29 mouse cellular contexts compared by ENCODE assay signal in the genomic region with DNA sequence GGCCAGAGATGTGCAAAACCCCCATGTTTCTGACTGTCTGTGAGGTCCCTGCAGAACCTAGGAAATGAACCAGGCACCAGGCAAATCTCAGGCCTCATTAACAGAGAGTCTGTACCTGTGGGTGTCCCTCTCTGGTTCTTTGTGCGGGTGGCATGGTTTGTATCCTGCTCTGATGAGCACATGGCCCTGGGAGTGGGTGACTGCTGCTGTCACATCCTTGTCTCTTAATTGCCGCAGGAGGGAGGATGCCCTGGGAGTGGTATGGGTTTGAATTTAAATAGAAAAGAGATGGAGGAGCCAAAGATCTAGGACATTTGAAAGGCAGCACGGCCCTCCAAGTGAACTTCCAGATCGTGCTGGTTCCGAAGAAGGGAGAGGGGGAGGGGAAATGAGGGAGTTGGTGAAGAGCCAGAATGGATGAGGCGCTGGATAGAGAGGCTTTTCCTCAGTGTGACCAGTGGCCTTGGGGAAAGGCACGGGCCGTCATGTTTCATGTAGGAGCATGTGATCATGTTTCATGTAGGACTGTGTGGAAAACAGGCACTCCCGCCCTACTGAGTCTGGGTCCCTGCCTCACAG. TPM values are rescaled to one million over a fixed set of nuclear protein-coding genes. Genes with fewer than 3 reads are reported as not detected.
A peak's percentile ranks its signal among the peaks of the same experiment; 100 is the strongest.
DNase-seq lines count a peak whose midpoint lies in the region; ATAC-seq and TF ChIP-seq lines count a peak whose summit lies in the region.
"Had no signal": no experiment of that assay in that cellular context is flagged by ENCODE, and none has a peak within 500 bp of the region (broad histone marks: within the 10 kb centered on the region; RNA-seq: fewer than 3 reads in every experiment).

No protein-coding gene starts in this region.

- H3K4me2 ChIP-seq in kidney, embryonic 14.5 days (replicated peaks; ENCODE audit: low read depth, low read length), result no peak overlapping the region
- H3K4me2 ChIP-seq in forebrain, embryonic 13.5 days, result no peak overlapping the region
- H3K4me2 ChIP-seq: stomach, embryonic 15.5 days had no signal

- no peak overlapping the region for H3K9ac ChIP-seq in kidney, embryonic 14.5 days (ENCODE audit: low read depth, low read length)
- no peak overlapping the region for H3K9ac ChIP-seq in ES-E14 (ENCODE audit: insufficient read depth, low read depth, low read length, poor library complexity, severe bottlenecking)
- H3K9ac ChIP-seq in forebrain, embryonic 13.5 days, result no peak overlapping the region
- H3K9ac ChIP-seq: stomach, embryonic 15.5 days had no signal

- H3K27me3 ChIP-seq in heart, embryonic 10.5 days (ENCODE audit: insufficient read depth, poor library complexity, severe bottlenecking), result peaks cover 20% of the 10 kb centered on the region
- H3K27me3 ChIP-seq in kidney, embryonic 14.5 days (ENCODE audit: control insufficient read depth, insufficient read depth, low read length), result no peaks in the 10 kb centered on the region
- no peaks in the 10 kb centered on the region for H3K27me3 ChIP-seq in forebrain, embryonic 13.5 days
- H3K27me3 ChIP-seq: stomach, embryonic 15.5 days had no signal

- no peak overlapping the region for H3K27ac ChIP-seq in heart, embryonic 10.5 days
- no peak overlapping the region for H3K27ac ChIP-seq in kidney, embryonic 14.5 days (ENCODE audit: low read depth, low read length)
- H3K27ac ChIP-seq in ES-E14 (ENCODE audit: insufficient read depth, low read depth, low read length, poor library complexity, severe bottlenecking), result no peak overlapping the region
- H3K27ac ChIP-seq in forebrain, embryonic 13.5 days, result no peak overlapping the region
- H3K27ac ChIP-seq: stomach, embryonic 15.5 days had no signal

- no peaks in the 10 kb centered on the region for H3K36me3 ChIP-seq in heart, embryonic 10.5 days
- no peaks in the 10 kb centered on the region for H3K36me3 ChIP-seq in kidney, embryonic 14.5 days (ENCODE audit: control insufficient read depth, insufficient read depth, low read length)
- no peaks in the 10 kb centered on the region for H3K36me3 ChIP-seq in ES-E14 (ENCODE audit: control insufficient read depth, insufficient read depth, low read length, poor library complexity, severe bottlenecking)
- no peaks in the 10 kb centered on the region for H3K36me3 ChIP-seq in forebrain, embryonic 13.5 days (ENCODE audit: poor library complexity, severe bottlenecking)
- H3K36me3 ChIP-seq: stomach, embryonic 15.5 days had no signal

- 62% methylated on average over 9 of the region's 9 CpGs for WGBS in heart, embryonic 10.5 days
- 35% methylated on average over 9 of the region's 9 CpGs for WGBS in kidney, embryonic 14.5 days
- WGBS in forebrain, embryonic 13.5 days, result 55% methylated on average over 9 of the region's 9 CpGs

- no peaks in the 10 kb centered on the region for H3K9me3 ChIP-seq in heart, embryonic 10.5 days
- no peaks in the 10 kb centered on the region for H3K9me3 ChIP-seq in kidney, embryonic 14.5 days (ENCODE audit: control insufficient read depth, low read length)
- H3K9me3 ChIP-seq in ES-E14 (ENCODE audit: control insufficient read depth, insufficient read depth, low read depth, low read length), result no peaks in the 10 kb centered on the region
- H3K9me3 ChIP-seq in forebrain, embryonic 13.5 days (replicated peaks), result no peaks in the 10 kb centered on the region
- H3K9me3 ChIP-seq: stomach, embryonic 15.5 days had no signal

- no peak for ATAC-seq in kidney, embryonic 14.5 days (ENCODE audit: low FRiP score, low TSS enrichment)
- ATAC-seq in forebrain, embryonic 13.5 days, result no peak
- ATAC-seq: hindbrain, embryonic 16.5 days; intestine, postnatal 0 days; lung, postnatal 0 days; Patski had no signal

- no peak overlapping the region for H3K4me3 ChIP-seq in heart, embryonic 10.5 days
- H3K4me3 ChIP-seq in kidney, embryonic 14.5 days (ENCODE audit: low read length), result no peak overlapping the region
- H3K4me3 ChIP-seq in ES-E14 (ENCODE audit: insufficient read depth in 1 of 2, low read depth in 1 of 2, low read length in 2 of 2, poor library complexity in 1 of 2, severe bottlenecking in 1 of 2), result no peak overlapping the region
- no peak overlapping the region for H3K4me3 ChIP-seq in forebrain, embryonic 13.5 days
- H3K4me3 ChIP-seq: stomach, embryonic 15.5 days had no signal

- in situ Hi-C loops in ES-E14 (cut with MboI; ENCODE audit: low sequenced_read_pairs in 2 of 2, unreplicated experiment in 2 of 2), result loop anchor here in 1 of 2 experiments (5.0 kb wide), 1 partner anchor 47 kb away; no protein-coding TSS in a partner anchor

- peak; percentile 57 for DNase-seq in heart, embryonic 10.5 days (ENCODE audit: low spot score)
- DNase-seq in heart, adult 9 months (ENCODE audit: low spot score in 2 of 2), result no peak
- peak; percentile 43 for DNase-seq in kidney, postnatal 14 days
- peak; percentile 69 for DNase-seq in ES-E14 (ENCODE audit: low read depth, low spot score)
- peak; percentile 35 to 57 for DNase-seq in kidney, postnatal 25 days
- DNase-seq: cerebellum, adult 11 months; embryo, embryonic 11 days; heart, postnatal 36 days; liver; retina, postnatal 1 day; thymus, adult 2 months had no signal

- peaks cover 5% of the 10 kb centered on the region for H3K4me1 ChIP-seq in heart, embryonic 10.5 days
- H3K4me1 ChIP-seq in kidney, embryonic 14.5 days (ENCODE audit: control insufficient read depth, insufficient read depth, low read length), result 0 out of 2 replicates have a peak, but pooled peaks cover 5% of the 10 kb centered on the region
- peaks cover 3 to 9% of the 10 kb centered on the region in 2 experiments; a peak in 3 of 4 replicates for H3K4me1 ChIP-seq in ES-E14 (ENCODE audit: control insufficient read depth in 2 of 2, insufficient read depth in 2 of 2, low read length in 2 of 2, poor library complexity in 1 of 2)
- peaks cover 10% of the 10 kb centered on the region for H3K4me1 ChIP-seq in forebrain, embryonic 13.5 days
- H3K4me1 ChIP-seq: stomach, embryonic 15.5 days had no signal

TF ChIP-seq in ES-E14, 5 proteins besides CTCF, POLR2A, EP300 and RAD21:
- TF ChIP-seq CHD2 (IDR thresholded peaks at IDR 0.05; ENCODE audit: low read depth, low read length), result no peak
- TF ChIP-seq ZNF384 (IDR thresholded peaks at IDR 0.05; ENCODE audit: low read depth, low read length), result no peak
- TF ChIP-seq MAFK (IDR thresholded peaks at IDR 0.05; ENCODE audit: insufficient read depth, low read depth, low read length), result no peak
- TF ChIP-seq HCFC1 (IDR thresholded peaks at IDR 0.05; ENCODE audit: borderline replicate concordance, insufficient read depth, low read length), result no peak
- no peak for TF ChIP-seq ZC3H11A (IDR thresholded peaks at IDR 0.05; ENCODE audit: borderline replicate concordance, low read depth, low read length)

RNA-seq across cellular contexts. Expression of a gene that starts 46.3 kb away (rescaled TPM):
- polyA plus RNA-seq in heart, embryonic 10.5 days (2016; fragmentation: Nextera tagmentation; extraction: Ambion mirVana), result not detected in 2 replicates
- polyA plus RNA-seq in kidney, embryonic 14.5 days (2014; fragmentation: Nextera tagmentation; extraction: Ambion mirVana), result not detected in 2 replicates
- total RNA-seq in ES-E14 (2012; rRNA removed), result not detected in 2 replicates
- polyA plus RNA-seq in forebrain, embryonic 13.5 days (2015; fragmentation: Nextera tagmentation; extraction: Ambion mirVana), result not detected in 2 replicates
- total RNA-seq: gastrocnemius, adult 18-20 months; granulocyte monocyte progenitor cell, adult 5-6 weeks; heart, postnatal 36 days; layer of hippocampus, adult 8-10 months; left cerebral cortex, postnatal 36 days; megakaryocyte, adult 5-6 weeks; midbrain, postnatal 0 days had no signal
- polyA plus RNA-seq: C2C12; embryonic facial prominence, embryonic 14.5 days; heart, embryonic 14.5 days; hindbrain, embryonic 16.5 days; intestine, postnatal 0 days; liver, embryonic 16.5 days; lung, postnatal 0 days; midbrain, postnatal 0 days; Patski; stomach, embryonic 15.5 days; thymus, adult 2 months; urinary bladder, adult 2 months had no signal

RNA-seq across cellular contexts. Expression of a gene that starts 59.9 kb away (rescaled TPM):
- not detected in 2 replicates for polyA plus RNA-seq in heart, embryonic 10.5 days (2016; fragmentation: Nextera tagmentation; extraction: Ambion mirVana)
- polyA plus RNA-seq in kidney, embryonic 14.5 days (2014; fragmentation: Nextera tagmentation; extraction: Ambion mirVana), result not detected in 2 replicates
- not detected in 2 replicates for total RNA-seq in ES-E14 (2012; rRNA removed)
- not detected in 2 replicates for polyA plus RNA-seq in forebrain, embryonic 13.5 days (2015; fragmentation: Nextera tagmentation; extraction: Ambion mirVana)
- total RNA-seq: gastrocnemius, adult 18-20 months; granulocyte monocyte progenitor cell, adult 5-6 weeks; heart, postnatal 36 days; layer of hippocampus, adult 8-10 months; left cerebral cortex, postnatal 36 days; megakaryocyte, adult 5-6 weeks; midbrain, postnatal 0 days had no signal
- polyA plus RNA-seq: C2C12; embryonic facial prominence, embryonic 14.5 days; heart, embryonic 14.5 days; hindbrain, embryonic 16.5 days; intestine, postnatal 0 days; liver, embryonic 16.5 days; lung, postnatal 0 days; midbrain, postnatal 0 days; Patski; stomach, embryonic 15.5 days; thymus, adult 2 months; urinary bladder, adult 2 months had no signal

Comparison
In these comparisons a context has a peak if more than half of its experiments do, and no peak if none do; other contexts are left out.
1. DNase-seq: peak in heart, embryonic 10.5 days (single experiment), kidney, postnatal 14 days (single experiment), ES-E14 (single experiment) and kidney, postnatal 25 days (2 of 2); none in heart, adult 9 months (0 of 2).